Mouse (Mus musculus): ENCODE measurements around the gene Cd248.
A peak's percentile ranks its signal among the peaks of the same experiment; 100 is the strongest.

The Cd248 gene

GRCm38 (mm10) chr19:5067867-5068569 lies at the start of gene Cd248:
Cd248 (plus strand) TSS chr19:5068078.
- no peak for DNase-seq (ENCODE audit: low read depth, low spot score)

GRCm38 (mm10) chr19:5018191-5018590 lies 49.7 kb upstream of the Cd248 start:
- no peak for DNase-seq (ENCODE audit: low read depth, low spot score)

GRCm38 (mm10) chr19:5021416-5021815 lies 46.5 kb upstream of the Cd248 start:
- DNase-seq (ENCODE audit: low read depth, low spot score): no peak

GRCm38 (mm10) chr19:5023621-5024479 lies 44.0 kb upstream of the Cd248 start, which contains the start of gene Slc29a2:
Slc29a2 (plus strand) TSS chr19:5023860.
- peak; percentile 82 for DNase-seq (ENCODE audit: low read depth, low spot score)

GRCm38 (mm10) chr19:5026111-5026510 lies 41.8 kb upstream of the Cd248 start:
- no peak for DNase-seq (ENCODE audit: low read depth, low spot score)

- no peak for DNase-seq (ENCODE audit: low read depth, low spot score)
Observed at GRCm38 (mm10) chr19:5032686-5033085, 35.2 kb upstream of the Cd248 start.

GRCm38 (mm10) chr19:5036577-5036976 lies 31.3 kb upstream of the Cd248 start:
- no peak for DNase-seq (ENCODE audit: low read depth, low spot score)

- DNase-seq (ENCODE audit: low read depth, low spot score): peak; percentile 73
Observed at GRCm38 (mm10) chr19:5037678-5038571, 30.0 kb upstream of the Cd248 start.

- DNase-seq (ENCODE audit: low read depth, low spot score): peak; percentile 82
Observed at GRCm38 (mm10) chr19:5038709-5039156, 29.1 kb upstream of the Cd248 start, which contains the start of the genes B4gat1 and AC124502.3. B4gat1 (plus strand) TSS chr19:5038826. AC124502.3 (plus strand) TSS chr19:5038891.

- DNase-seq (ENCODE audit: low read depth, low spot score): no peak
Observed at GRCm38 (mm10) chr19:5039301-5040114, 28.4 kb upstream of the Cd248 start.

- DNase-seq (ENCODE audit: low read depth, low spot score): peak; percentile 95
Observed at GRCm38 (mm10) chr19:5040862-5041523, 26.9 kb upstream of the Cd248 start, which contains the start of gene Brms1. Brms1 (plus strand) TSS chr19:5041354.

GRCm38 (mm10) chr19:5041588-5041987 lies 26.3 kb upstream of the Cd248 start:
- no peak for DNase-seq (ENCODE audit: low read depth, low spot score)

GRCm38 (mm10) chr19:5045531-5045930 lies 22.3 kb upstream of the Cd248 start:
- no peak for DNase-seq (ENCODE audit: low read depth, low spot score)

GRCm38 (mm10) chr19:5048138-5049056 lies 19.5 kb upstream of the Cd248 start:
- DNase-seq (ENCODE audit: low read depth, low spot score): no peak

- DNase-seq (ENCODE audit: low read depth, low spot score): no peak
Observed at GRCm38 (mm10) chr19:5049325-5049724, 18.6 kb upstream of the Cd248 start.

- DNase-seq (ENCODE audit: low read depth, low spot score): no peak
Observed at GRCm38 (mm10) chr19:5050047-5050905, 17.6 kb upstream of the Cd248 start, which contains the start of gene Rin1. Rin1 (plus strand) TSS chr19:5050481.

- no peak for DNase-seq (ENCODE audit: low read depth, low spot score)
Observed at GRCm38 (mm10) chr19:5051031-5051430, 16.8 kb upstream of the Cd248 start.

- no peak for DNase-seq (ENCODE audit: low read depth, low spot score)
Observed at GRCm38 (mm10) chr19:5051515-5051914, 16.4 kb upstream of the Cd248 start.
